In the genomic region with DNA sequence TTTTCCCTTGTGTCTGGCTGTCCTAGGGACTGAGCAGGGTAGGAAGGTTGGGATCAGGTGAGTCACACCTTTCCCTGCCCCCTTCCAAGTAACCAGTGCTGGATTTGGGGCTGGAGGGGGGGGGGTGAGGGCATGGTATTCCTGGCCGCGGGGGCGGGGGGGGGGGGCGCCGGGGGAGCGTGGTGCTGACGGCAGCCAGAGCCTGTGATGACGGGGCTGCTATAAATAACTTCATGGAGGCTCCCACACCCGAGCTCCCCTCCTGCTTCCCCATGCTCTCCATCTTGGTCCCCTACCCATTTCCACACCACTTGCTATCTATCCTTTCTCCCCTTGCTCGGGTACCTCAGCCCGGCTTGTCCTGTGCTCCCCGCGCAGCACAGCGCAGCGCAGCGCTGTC, we compare ENCODE assay signal across 8 mouse cellular contexts. TPM values are rescaled to one million over a fixed set of nuclear protein-coding genes. Genes with fewer than 3 reads are reported as not detected.
A peak's percentile ranks its signal among the peaks of the same experiment; 100 is the strongest.
DNase-seq lines count a peak whose midpoint lies in the region; ATAC-seq and TF ChIP-seq lines count a peak whose summit lies in the region.

No protein-coding gene starts in this region.

- no peaks in the 10 kb centered on the region for H3K27me3 ChIP-seq in heart, embryonic 15.5 days
- no peaks in the 10 kb centered on the region for H3K27me3 ChIP-seq in limb, embryonic 14.5 days (ENCODE audit: control insufficient read depth, insufficient read depth, low read length)

- H3K27ac ChIP-seq in heart, embryonic 15.5 days: peak overlapping the region; percentile 91
- no peak overlapping the region for H3K27ac ChIP-seq in limb, embryonic 14.5 days (replicated peaks; ENCODE audit: low read depth, low read length)

- intact Hi-C loops in gastrocnemius, postnatal 36 days (cut with DNase I): no loop called here

- H3K4me3 ChIP-seq in heart, embryonic 15.5 days: peak overlapping the region; percentile 40
- H3K4me3 ChIP-seq in limb, embryonic 14.5 days (replicated peaks; ENCODE audit: low read length): peak overlapping the region; percentile 18; the same call in 1 of the 2 replicates

- peak overlapping the region; percentile 65 for H3K4me2 ChIP-seq in heart, embryonic 15.5 days
- H3K4me2 ChIP-seq in limb, embryonic 14.5 days (replicated peaks; ENCODE audit: low read depth, low read length, severe bottlenecking): peak overlapping the region; percentile 63

- H3K9ac ChIP-seq in heart, embryonic 15.5 days: peak overlapping the region; percentile 50; the same call in 1 of the 2 replicates
- H3K9ac ChIP-seq in limb, embryonic 14.5 days (ENCODE audit: low read depth, low read length, severe bottlenecking): peak overlapping the region; percentile 34

- H3K4me1 ChIP-seq in heart, embryonic 15.5 days (replicated peaks): peaks cover 59% of the 10 kb centered on the region
- H3K4me1 ChIP-seq in limb, embryonic 14.5 days (ENCODE audit: control insufficient read depth, insufficient read depth, low read length): peaks cover 49% of the 10 kb centered on the region

- H3K9me3 ChIP-seq in heart, embryonic 15.5 days (replicated peaks): no peaks in the 10 kb centered on the region
- H3K9me3 ChIP-seq in limb, embryonic 14.5 days (ENCODE audit: control insufficient read depth, low read length): no peaks in the 10 kb centered on the region

- WGBS in heart, embryonic 15.5 days: 10% methylated on average over 16 of the region's 16 CpGs
- WGBS in limb, embryonic 14.5 days: 14% methylated on average over 15 of the region's 16 CpGs

- peaks cover 13% of the 10 kb centered on the region; the same call in 1 of the 2 replicates for H3K36me3 ChIP-seq in heart, embryonic 15.5 days
- H3K36me3 ChIP-seq in limb, embryonic 14.5 days (ENCODE audit: control insufficient read depth, insufficient read depth, low read length): peaks cover 41% of the 10 kb centered on the region

- TF ChIP-seq POLR2A in limb, embryonic 14.5 days (IDR thresholded peaks at IDR 0.05; ENCODE audit: borderline replicate concordance, extremely low read depth, insufficient read depth, insufficient read length): no peak

- DNase-seq in gastrocnemius, adult 18-20 months (ENCODE audit: low spot score): peak; percentile 38
- no peak for DNase-seq in gastrocnemius, postnatal 36 days
- peak; percentile 53 for DNase-seq in NIH3T3 (ENCODE audit: low read depth)
- DNase-seq in limb, embryonic 14.5 days (ENCODE audit: low spot score): no peak
- no peak for DNase-seq in right cerebral cortex, postnatal 4 days
- no peak for DNase-seq in adrenal gland, adult 18-20 months (ENCODE audit: low spot score in 2 of 2)

- ATAC-seq in heart, embryonic 15.5 days (replicated peaks; ENCODE audit: insufficient number of reproducible peaks, insufficient read depth, low FRiP score, low read depth): peak; percentile 49
- ATAC-seq in limb, embryonic 14.5 days (ENCODE audit: low FRiP score, low read depth): no peak
- no peak for ATAC-seq in inflammation-experienced regulatory T-cells, adult 6 months

RNA-seq across cellular contexts. Expression of gene Syngap1, which starts 12.7 kb away (rescaled TPM):
- 1 to 10 TPM; 2.2 to 2.8 TPM for total RNA-seq in gastrocnemius, adult 18-20 months (2021)
- total RNA-seq in gastrocnemius, postnatal 36 days (2021): 1 to 10 TPM; 3.4 to 3.5 TPM
- polyA plus RNA-seq in heart, embryonic 15.5 days (2015; fragmentation: Nextera tagmentation; extraction: Ambion mirVana): 0.60 and 1.0 TPM in 2 replicates
- 82.4 and 111 TPM in 2 replicates for polyA plus RNA-seq in limb, embryonic 14.5 days (2012; rRNA removed)
- polyA plus RNA-seq in limb, embryonic 14.5 days (2014; fragmentation: Nextera tagmentation; extraction: Ambion mirVana): 2.0 and 2.4 TPM in 2 replicates
- 10 to 100 TPM; 16.6 to 19.1 TPM for total RNA-seq in adrenal gland, adult 18-20 months (2021)
- not detected for polyA plus RNA-seq in inflammation-experienced regulatory T-cells, adult 6 months (2017; shearing (Covaris generic))

RNA-seq across cellular contexts. Expression of gene Cuta, which starts 14.4 kb away (rescaled TPM):
- 100 to 1,000 TPM; 103 to 109 TPM for total RNA-seq in gastrocnemius, adult 18-20 months (2021)
- 10 to 100 TPM; 82.8 to 91.1 TPM for total RNA-seq in gastrocnemius, postnatal 36 days (2021)
- 144 and 160 TPM in 2 replicates for polyA plus RNA-seq in heart, embryonic 15.5 days (2015; fragmentation: Nextera tagmentation; extraction: Ambion mirVana)
- polyA plus RNA-seq in limb, embryonic 14.5 days (2012; rRNA removed): 127 and 172 TPM in 2 replicates
- 146 and 158 TPM in 2 replicates for polyA plus RNA-seq in limb, embryonic 14.5 days (2014; fragmentation: Nextera tagmentation; extraction: Ambion mirVana)
- total RNA-seq in adrenal gland, adult 18-20 months (2021): 100 to 1,000 TPM; 129 to 141 TPM
- 100 to 1,000 TPM; 132 to 166 (median 135) TPM for polyA plus RNA-seq in inflammation-experienced regulatory T-cells, adult 6 months (2017; shearing (Covaris generic))

RNA-seq across cellular contexts. Expression of gene Zbtb9, which starts 19.2 kb away (rescaled TPM):
- total RNA-seq in gastrocnemius, adult 18-20 months (2021): under 1 TPM; 0.66 TPM
- under 1 TPM in 1 of 2 experiments, not detected in 1; 0.94 TPM for total RNA-seq in gastrocnemius, postnatal 36 days (2021)
- polyA plus RNA-seq in heart, embryonic 15.5 days (2015; fragmentation: Nextera tagmentation; extraction: Ambion mirVana): 8.3 and 10.2 TPM in 2 replicates
- polyA plus RNA-seq in limb, embryonic 14.5 days (2012; rRNA removed): 12.6 and 14.8 TPM in 2 replicates
- 10.0 and 10.6 TPM in 2 replicates for polyA plus RNA-seq in limb, embryonic 14.5 days (2014; fragmentation: Nextera tagmentation; extraction: Ambion mirVana)
- 1 to 10 TPM; 6.4 to 8.0 TPM for total RNA-seq in adrenal gland, adult 18-20 months (2021)
- polyA plus RNA-seq in inflammation-experienced regulatory T-cells, adult 6 months (2017; shearing (Covaris generic)): 10 to 100 TPM in 1 of 3 experiments, 1 to 10 TPM in 2; 9.0 to 11.1 (median 9.3) TPM

RNA-seq across cellular contexts. Expression of gene Phf1, which starts 20.9 kb away (rescaled TPM):
- total RNA-seq in gastrocnemius, adult 18-20 months (2021): 10 to 100 TPM in 1 of 2 experiments, 1 to 10 TPM in 1; 8.2 to 11.3 TPM
- total RNA-seq in gastrocnemius, postnatal 36 days (2021): 1 to 10 TPM; 5.8 to 6.3 TPM
- 7.3 and 9.5 TPM in 2 replicates for polyA plus RNA-seq in heart, embryonic 15.5 days (2015; fragmentation: Nextera tagmentation; extraction: Ambion mirVana)
- 56.6 and 72.8 TPM in 2 replicates for polyA plus RNA-seq in limb, embryonic 14.5 days (2012; rRNA removed)
- 11.9 and 12.8 TPM in 2 replicates for polyA plus RNA-seq in limb, embryonic 14.5 days (2014; fragmentation: Nextera tagmentation; extraction: Ambion mirVana)
- total RNA-seq in adrenal gland, adult 18-20 months (2021): 10 to 100 TPM; 45.4 to 46.7 TPM
- polyA plus RNA-seq in inflammation-experienced regulatory T-cells, adult 6 months (2017; shearing (Covaris generic)): 10 to 100 TPM in 2 of 3 experiments, 1 to 10 TPM in 1; 8.2 to 17.5 (median 14.2) TPM

RNA-seq across cellular contexts. Expression of gene Kifc5b, which starts 36.8 kb away (rescaled TPM):
- total RNA-seq in gastrocnemius, adult 18-20 months (2021): under 1 TPM; 0.37 to 0.43 TPM
- under 1 TPM; 0.49 to 0.64 TPM for total RNA-seq in gastrocnemius, postnatal 36 days (2021)
- polyA plus RNA-seq in heart, embryonic 15.5 days (2015; fragmentation: Nextera tagmentation; extraction: Ambion mirVana): 5.3 and 7.4 TPM in 2 replicates
- polyA plus RNA-seq in limb, embryonic 14.5 days (2012; rRNA removed): 23.7 TPM in 2 replicates
- 4.9 and 5.9 TPM in 2 replicates for polyA plus RNA-seq in limb, embryonic 14.5 days (2014; fragmentation: Nextera tagmentation; extraction: Ambion mirVana)
- 1 to 10 TPM; 1.1 to 1.2 TPM for total RNA-seq in adrenal gland, adult 18-20 months (2021)
- 1 to 10 TPM; 1.2 to 5.3 (median 4.0) TPM for polyA plus RNA-seq in inflammation-experienced regulatory T-cells, adult 6 months (2017; shearing (Covaris generic))

Comparison
In these comparisons a context has a peak if more than half of its experiments do, and no peak if none do; other contexts are left out.
1. DNase-seq: peak in gastrocnemius, adult 18-20 months (single experiment) and NIH3T3 (single experiment); none in gastrocnemius, postnatal 36 days (0 of 2), limb, embryonic 14.5 days (single experiment), right cerebral cortex, postnatal 4 days (single experiment) and adrenal gland, adult 18-20 months (0 of 2).